Mouse (Mus musculus): ENCODE results near the gene Prtn3.

Gene Prtn3

GRCm38 (mm10) chr10:79855558-79856184 is 18.6 kb upstream of the Prtn3 start:
- no peak for DNase-seq (ENCODE audit: low read depth, low spot score)

- no peak for DNase-seq (ENCODE audit: low read depth, low spot score)
These were observed 18.0 kb upstream of the Prtn3 start for GRCm38 (mm10) chr10:79856280-79856679.

- DNase-seq (ENCODE audit: low read depth, low spot score) = no peak
These were observed 17.4 kb upstream of the Prtn3 start for GRCm38 (mm10) chr10:79856704-79857451.

- no peak for DNase-seq (ENCODE audit: low read depth, low spot score)
These were observed 16.8 kb upstream of the Prtn3 start for GRCm38 (mm10) chr10:79857452-79857811.

GRCm38 (mm10) chr10:79857894-79858293 is 16.4 kb upstream of the Prtn3 start:
- DNase-seq (ENCODE audit: low read depth, low spot score) = no peak

GRCm38 (mm10) chr10:79858416-79859074 is 15.7 kb upstream of the Prtn3 start:
- no peak for DNase-seq (ENCODE audit: low read depth, low spot score)

GRCm38 (mm10) chr10:79859116-79859515 is 15.2 kb upstream of the Prtn3 start:
- DNase-seq (ENCODE audit: low read depth, low spot score) = no peak

GRCm38 (mm10) chr10:79860079-79860911 is 14.0 kb upstream of the Prtn3 start:
- no peak for DNase-seq (ENCODE audit: low read depth, low spot score)

GRCm38 (mm10) chr10:79861230-79862048 is 12.8 kb upstream of the Prtn3 start:
- no peak for DNase-seq (ENCODE audit: low read depth, low spot score)

- DNase-seq (ENCODE audit: low read depth, low spot score) = no peak
These were observed 12.1 kb upstream of the Prtn3 start for GRCm38 (mm10) chr10:79862049-79862788.

- DNase-seq (ENCODE audit: low read depth, low spot score) = no peak
These were observed 11.4 kb upstream of the Prtn3 start for GRCm38 (mm10) chr10:79862925-79863324.

GRCm38 (mm10) chr10:79864351-79865188 is 9.7 kb upstream of the Prtn3 start:
- DNase-seq (ENCODE audit: low read depth, low spot score) = no peak

GRCm38 (mm10) chr10:79865189-79865601 is 9.1 kb upstream of the Prtn3 start:
- no peak for DNase-seq (ENCODE audit: low read depth, low spot score)

- DNase-seq (ENCODE audit: low read depth, low spot score) = no peak
These were observed 8.4 kb upstream of the Prtn3 start for GRCm38 (mm10) chr10:79865801-79866295.

- no peak for DNase-seq (ENCODE audit: low read depth, low spot score)
These were observed 7.7 kb upstream of the Prtn3 start for GRCm38 (mm10) chr10:79866601-79867000.

- no peak for DNase-seq (ENCODE audit: low read depth, low spot score)
These were observed 2.4 kb upstream of the Prtn3 start for GRCm38 (mm10) chr10:79871845-79872244.

GRCm38 (mm10) chr10:79872862-79873261 is 1.4 kb upstream of the Prtn3 start:
- DNase-seq (ENCODE audit: low read depth, low spot score) = no peak

- DNase-seq (ENCODE audit: low read depth, low spot score) = no peak
These were observed 963 bp upstream of the Prtn3 start for GRCm38 (mm10) chr10:79873313-79873712.

- no peak for DNase-seq (ENCODE audit: low read depth, low spot score)
These were observed 474 bp upstream of the Prtn3 start for GRCm38 (mm10) chr10:79873715-79874289.

Data from embryo, embryonic 11.5 days (tissue).